Mouse (Mus musculus): ENCODE results near the gene Elf1. TPM values are rescaled to one million over a fixed set of nuclear protein-coding genes. Genes with fewer than 3 reads are reported as not detected.

The Elf1 gene
- total RNA-seq, 2 experiments from 2014 or later: 39.8 to 83.4 TPM

DNA sequence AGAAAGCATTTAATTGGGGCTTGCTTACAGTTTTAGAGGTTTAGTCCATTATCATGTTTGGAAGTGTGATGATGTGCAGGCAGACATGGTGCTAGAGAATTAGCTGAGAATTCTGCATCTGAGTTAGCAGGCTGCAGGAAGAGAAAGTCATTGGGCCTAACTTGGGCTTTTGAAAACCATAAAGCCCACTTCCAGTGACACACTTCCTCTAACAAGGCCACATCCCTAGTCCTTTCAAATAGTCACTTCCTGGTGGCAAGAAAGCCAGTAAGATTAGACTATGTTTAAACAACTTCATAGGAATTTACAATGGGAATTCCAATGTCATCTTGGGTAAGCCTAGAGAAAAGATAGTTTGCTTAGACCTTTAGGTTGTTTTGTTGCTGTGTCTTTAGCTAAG, 60.6 kb downstream of the Elf1 start:
- no peak for ATAC-seq (replicated peaks; ENCODE audit: low FRiP score, poor library complexity, severe bottlenecking)

- no peak for ATAC-seq (replicated peaks; ENCODE audit: low FRiP score, poor library complexity, severe bottlenecking)
Measured at GRCm38 (mm10) chr14:79549343-79549742, 68.3 kb downstream of the Elf1 start.

DNA sequence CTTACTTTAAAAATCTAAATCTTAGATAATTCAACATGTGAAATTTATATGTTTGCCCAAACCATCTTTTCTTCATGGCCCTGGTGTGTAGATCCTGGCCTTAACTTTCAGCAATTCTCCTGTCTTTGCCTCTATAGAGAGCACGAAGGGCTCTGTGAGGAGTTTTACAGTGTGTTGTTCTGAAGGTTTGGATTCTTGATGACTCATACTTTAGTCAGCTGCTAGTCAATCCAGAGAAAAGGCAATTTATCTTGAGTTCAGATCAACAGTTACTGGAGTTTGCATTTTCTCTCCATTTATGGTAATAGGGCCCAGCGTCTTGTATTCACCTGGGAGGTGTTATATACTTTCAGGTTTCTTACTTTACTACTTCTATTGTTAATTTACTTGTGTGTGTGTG, 70.9 kb downstream of the Elf1 start:
- no peak for ATAC-seq (replicated peaks; ENCODE audit: low FRiP score, poor library complexity, severe bottlenecking)

- ATAC-seq (replicated peaks; ENCODE audit: low FRiP score, poor library complexity, severe bottlenecking): no peak
Measured at GRCm38 (mm10) chr14:79552854-79553253, 71.9 kb downstream of the Elf1 start.

GRCm38 (mm10) chr14:79557796-79558195, 76.8 kb downstream of the Elf1 start:
- ATAC-seq (replicated peaks; ENCODE audit: low FRiP score, poor library complexity, severe bottlenecking): no peak

- ATAC-seq (replicated peaks; ENCODE audit: low FRiP score, poor library complexity, severe bottlenecking): peak; percentile 83
Measured at GRCm38 (mm10) chr14:79562745-79563144, 81.8 kb downstream of the Elf1 start.

GRCm38 (mm10) chr14:79564784-79565183, 83.8 kb downstream of the Elf1 start:
- ATAC-seq (replicated peaks; ENCODE audit: low FRiP score, poor library complexity, severe bottlenecking): no peak

- 0 out of 2 replicates have a peak, but pooled peaks have one; percentile 42 for ATAC-seq (replicated peaks; ENCODE audit: low FRiP score, poor library complexity, severe bottlenecking)
Measured at GRCm38 (mm10) chr14:79573482-79574191, 92.6 kb downstream of the Elf1 start.

DNA sequence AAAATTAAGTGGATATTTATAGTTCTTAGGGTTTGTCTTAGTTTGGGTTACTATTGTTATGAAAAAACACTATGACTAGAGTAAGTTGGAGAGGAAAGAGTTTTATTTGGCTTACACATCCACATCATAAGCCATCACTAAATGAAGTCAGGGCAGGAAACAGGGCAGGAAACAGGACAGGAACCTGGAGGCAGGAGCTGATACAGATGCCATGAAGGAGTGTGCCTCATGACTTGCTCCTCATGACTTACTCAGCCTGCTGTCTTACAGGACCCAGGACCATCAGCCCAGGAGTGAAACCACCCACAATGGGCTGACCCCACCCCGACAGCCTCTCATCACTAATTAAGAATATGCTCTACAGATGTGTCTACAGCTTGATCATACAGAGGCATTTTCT, 93.4 kb downstream of the Elf1 start:
- ATAC-seq (replicated peaks; ENCODE audit: low FRiP score, poor library complexity, severe bottlenecking): no peak

GRCm38 (mm10) chr14:79583526-79584245, 102.7 kb downstream of the Elf1 start:
- ATAC-seq (replicated peaks; ENCODE audit: low FRiP score, poor library complexity, severe bottlenecking): no peak

DNA sequence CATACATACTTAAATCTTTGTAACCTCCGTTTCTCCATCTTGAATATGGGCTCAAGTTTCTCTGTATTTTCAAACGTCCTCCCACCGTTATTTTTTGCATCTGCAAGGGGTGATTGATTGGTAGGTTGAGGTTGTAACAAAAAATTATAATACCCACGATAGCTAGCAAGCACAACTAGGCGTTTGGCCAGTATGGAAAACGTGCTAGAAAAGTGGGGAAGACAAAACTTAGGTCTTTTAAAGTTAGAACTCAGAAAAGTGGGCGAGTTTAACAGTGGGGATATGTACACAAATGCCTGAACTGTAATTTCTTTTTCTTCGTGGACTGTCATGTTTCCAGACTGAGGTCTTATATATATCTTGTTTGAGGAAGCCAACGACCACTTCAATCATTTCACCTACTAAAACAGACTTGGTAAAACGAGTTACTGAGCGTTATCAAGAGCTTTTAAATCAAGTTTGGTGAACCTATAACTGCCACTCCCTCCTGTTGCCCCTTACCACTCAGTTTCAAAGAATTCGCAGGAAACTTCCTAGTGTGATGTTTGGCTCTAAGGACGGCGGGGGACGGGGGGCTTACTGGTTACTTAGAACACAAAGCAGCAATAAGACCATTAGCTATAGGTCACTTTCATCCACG, 105.6 kb downstream of the Elf1 start:
- no peak for ATAC-seq (replicated peaks; ENCODE audit: low FRiP score, poor library complexity, severe bottlenecking)

DNA sequence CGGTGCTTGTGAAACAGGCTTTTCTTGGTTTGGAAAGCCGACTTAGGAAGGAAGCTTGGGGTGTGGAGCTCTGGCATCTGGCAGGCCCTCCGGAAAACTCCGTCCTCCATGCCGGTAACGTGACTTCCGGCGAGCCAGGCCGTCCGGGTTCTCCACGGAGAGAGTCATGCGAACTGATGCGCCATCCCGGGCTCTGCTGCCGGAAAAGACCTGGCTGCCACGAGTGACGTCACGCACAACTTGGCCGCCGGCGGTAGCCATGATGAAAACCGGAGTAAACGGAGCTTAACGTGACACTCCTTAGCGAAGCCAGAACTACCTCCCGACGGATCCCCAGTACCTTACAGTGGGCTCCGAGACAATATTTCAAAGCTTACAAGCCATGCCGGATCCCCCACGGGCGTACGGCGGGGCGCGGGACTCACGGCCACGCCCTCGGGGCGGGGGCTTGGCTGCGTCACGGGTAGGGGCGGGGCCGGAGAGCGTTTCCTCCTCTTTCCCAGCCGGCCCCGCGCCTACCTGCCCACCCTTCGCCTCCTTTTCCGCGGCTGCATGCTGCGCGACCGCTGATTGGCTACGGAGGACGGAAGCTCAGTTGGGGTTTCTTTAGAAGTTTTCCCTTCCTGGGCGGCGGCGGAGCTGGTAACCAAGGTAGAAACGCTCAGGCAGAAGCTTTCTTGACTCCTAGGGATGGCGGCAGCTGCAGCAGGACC, 106.3 kb downstream of the Elf1 start, which contains the start of gene Sugt1:
Gene Sugt1, plus strand, starts transcription at position 553 of the 713 bp plus-strand sequence.
- ATAC-seq (replicated peaks; ENCODE audit: low FRiP score, poor library complexity, severe bottlenecking): peak; percentile 97

- ATAC-seq (replicated peaks; ENCODE audit: low FRiP score, poor library complexity, severe bottlenecking): peak; percentile 39
Measured at GRCm38 (mm10) chr14:79587852-79588229, 106.8 kb downstream of the Elf1 start.

DNA sequence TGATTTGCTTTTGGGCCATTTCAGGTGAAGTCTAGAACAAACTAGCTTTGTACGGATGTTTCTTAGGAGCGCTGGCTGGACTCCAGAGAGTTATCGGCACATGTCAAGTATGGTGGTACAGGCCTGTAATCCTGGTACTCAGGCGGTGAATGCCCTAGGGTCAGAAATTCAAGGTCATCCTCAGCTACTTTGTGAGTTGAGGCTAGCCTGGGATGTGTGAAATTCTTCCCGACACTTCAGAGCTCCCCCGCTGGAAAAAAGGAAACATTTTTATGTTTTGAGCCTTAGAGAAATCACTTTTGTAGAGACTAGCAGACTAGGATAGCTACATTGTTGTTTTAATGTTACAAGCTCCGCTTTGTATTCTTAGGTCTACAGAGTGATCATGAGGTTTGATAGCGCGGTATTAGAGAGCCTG, 107.5 kb downstream of the Elf1 start:
- ATAC-seq (replicated peaks; ENCODE audit: low FRiP score, poor library complexity, severe bottlenecking): no peak

DNA sequence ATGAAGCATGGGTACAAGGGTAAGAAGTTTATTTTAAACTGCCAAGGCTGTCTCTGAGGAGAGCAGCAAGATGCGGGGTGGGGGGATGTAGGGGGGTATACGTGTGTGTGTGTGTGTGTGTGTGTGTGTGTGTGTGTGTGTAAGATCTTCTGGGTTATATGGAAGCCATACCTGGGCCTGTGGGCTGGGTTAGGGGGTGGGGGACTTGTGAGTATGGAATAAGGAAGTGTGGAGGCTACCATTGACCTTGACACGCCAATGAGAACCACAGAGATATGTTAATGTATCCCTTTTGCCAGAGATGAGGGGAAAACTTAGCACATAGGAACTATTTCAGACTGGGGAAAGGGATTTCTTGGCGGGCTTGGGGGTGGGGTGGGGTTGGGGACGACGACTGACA, 108.4 kb downstream of the Elf1 start:
- no peak for ATAC-seq (replicated peaks; ENCODE audit: low FRiP score, poor library complexity, severe bottlenecking)

- ATAC-seq (replicated peaks; ENCODE audit: low FRiP score, poor library complexity, severe bottlenecking): no peak
Measured at GRCm38 (mm10) chr14:79590916-79591315, 109.9 kb downstream of the Elf1 start.

DNA sequence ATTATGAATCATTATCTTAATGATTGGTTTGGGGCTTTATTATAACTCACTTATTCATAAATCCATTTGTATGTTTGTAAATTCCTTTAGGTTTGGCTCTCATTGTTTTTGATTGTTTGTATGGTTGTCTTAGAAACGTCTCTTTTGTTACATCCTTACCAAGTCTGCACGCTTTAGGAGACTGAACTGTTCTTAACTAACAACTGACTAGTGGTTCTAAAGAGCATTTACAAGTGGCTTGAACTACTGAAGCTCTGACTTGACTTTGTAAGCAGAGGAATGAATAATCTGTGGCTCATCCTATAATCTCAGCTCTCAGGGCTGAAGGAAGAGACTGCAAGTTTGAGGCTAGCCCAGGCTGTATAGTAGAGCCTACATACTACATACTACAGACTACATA, 110.6 kb downstream of the Elf1 start:
- ATAC-seq (replicated peaks; ENCODE audit: low FRiP score, poor library complexity, severe bottlenecking): no peak

- no peak for ATAC-seq (replicated peaks; ENCODE audit: low FRiP score, poor library complexity, severe bottlenecking)
Measured at GRCm38 (mm10) chr14:79594069-79594468, 113.1 kb downstream of the Elf1 start.

GRCm38 (mm10) chr14:79596602-79597001, 115.6 kb downstream of the Elf1 start:
- no peak for ATAC-seq (replicated peaks; ENCODE audit: low FRiP score, poor library complexity, severe bottlenecking)

DNA sequence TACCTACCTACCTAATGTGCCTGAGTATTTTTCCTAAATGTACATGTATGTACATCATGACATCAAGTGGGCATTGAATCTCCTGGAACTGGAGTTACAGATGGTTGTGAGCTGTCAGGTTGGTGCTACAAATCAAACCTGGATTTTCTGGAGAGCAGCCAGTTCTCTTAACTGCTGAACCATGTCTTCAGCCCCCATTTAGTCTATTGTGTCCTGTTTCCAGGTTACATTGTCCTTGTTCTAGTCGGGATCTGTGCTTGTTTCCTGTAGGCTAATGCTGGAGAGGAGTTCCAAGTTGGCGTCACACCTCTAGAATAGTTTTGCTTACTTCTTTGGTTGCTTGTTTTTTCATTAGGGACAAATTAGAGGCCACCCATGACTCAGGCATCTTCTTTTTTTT, 124.9 kb downstream of the Elf1 start:
- no peak for ATAC-seq (replicated peaks; ENCODE audit: low FRiP score, poor library complexity, severe bottlenecking)
